Mouse (Mus musculus): ENCODE results near the gene Slc46a1. TPM values are rescaled to one million over a fixed set of nuclear protein-coding genes. Genes with fewer than 3 reads are reported as not detected.

Slc46a1 gene
- 1 to 10 TPM; 9.6 to 9.8 TPM for total RNA-seq (2021)
- long read RNA-seq, experiment 1, transcript Slc46a1-201 (5 exons, 1,978 nt) = major isoform, 15 of 16 reads
- long read RNA-seq, experiment 1, partial matches to known transcripts = 1 of 16 reads
- long read RNA-seq, experiment 1, other reads (novel, unspliced or antisense) = 0 of 16 reads
- long read RNA-seq, experiment 2, transcript Slc46a1-201 (5 exons, 1,978 nt) = major isoform, 8 of 10 reads
- long read RNA-seq, experiment 2, partial matches to known transcripts = 1 of 10 reads
- long read RNA-seq, experiment 2, other reads (novel, unspliced or antisense) = 0 of 10 reads

GRCm38 (mm10) chr11:78465568-78466180, at the start of gene Slc46a1:
Slc46a1 (plus strand) TSS chr11:78465697.
- peak; percentile 76 to 81 for DNase-seq (ENCODE audit: low spot score in 2 of 2)

GRCm38 (mm10) chr11:78416854-78417253, 48.6 kb upstream of the Slc46a1 start:
- DNase-seq (ENCODE audit: low spot score in 2 of 2) = no peak

- DNase-seq (ENCODE audit: low spot score in 2 of 2) = no peak
Observed at GRCm38 (mm10) chr11:78420263-78420889, 45.1 kb upstream of the Slc46a1 start.

- DNase-seq (ENCODE audit: low spot score in 2 of 2) = no peak
Observed at GRCm38 (mm10) chr11:78421201-78422009, 44.1 kb upstream of the Slc46a1 start.

GRCm38 (mm10) chr11:78422055-78422819, 43.3 kb upstream of the Slc46a1 start, which contains the start of gene Slc13a2:
Slc13a2 (minus strand) TSS chr11:78422217.
- DNase-seq (ENCODE audit: low spot score in 2 of 2) = no peak

GRCm38 (mm10) chr11:78424352-78424751, 41.1 kb upstream of the Slc46a1 start:
- DNase-seq (ENCODE audit: low spot score in 2 of 2) = peak; percentile 35 to 58

GRCm38 (mm10) chr11:78425572-78425971, 39.9 kb upstream of the Slc46a1 start:
- no peak for DNase-seq (ENCODE audit: low spot score in 2 of 2)

GRCm38 (mm10) chr11:78427655-78428054, 37.8 kb upstream of the Slc46a1 start:
- no peak for DNase-seq (ENCODE audit: low spot score in 2 of 2)

GRCm38 (mm10) chr11:78428309-78428708, 37.2 kb upstream of the Slc46a1 start:
- no peak for DNase-seq (ENCODE audit: low spot score in 2 of 2)

- DNase-seq (ENCODE audit: low spot score in 2 of 2) = no peak
Observed at GRCm38 (mm10) chr11:78430195-78430878, 35.2 kb upstream of the Slc46a1 start.

GRCm38 (mm10) chr11:78431176-78431575, 34.3 kb upstream of the Slc46a1 start:
- no peak for DNase-seq (ENCODE audit: low spot score in 2 of 2)

GRCm38 (mm10) chr11:78434052-78434451, 31.4 kb upstream of the Slc46a1 start:
- DNase-seq (ENCODE audit: low spot score in 2 of 2) = no peak

GRCm38 (mm10) chr11:78435776-78436349, 29.6 kb upstream of the Slc46a1 start:
- no peak for DNase-seq (ENCODE audit: low spot score in 2 of 2)

GRCm38 (mm10) chr11:78437182-78437581, 28.3 kb upstream of the Slc46a1 start:
- no peak for DNase-seq (ENCODE audit: low spot score in 2 of 2)

- DNase-seq (ENCODE audit: low spot score in 2 of 2) = no peak
Observed at GRCm38 (mm10) chr11:78438399-78438930, 27.0 kb upstream of the Slc46a1 start.

- no peak for DNase-seq (ENCODE audit: low spot score in 2 of 2)
Observed at GRCm38 (mm10) chr11:78443115-78443514, 22.4 kb upstream of the Slc46a1 start.

GRCm38 (mm10) chr11:78447168-78447567, 18.3 kb upstream of the Slc46a1 start:
- DNase-seq (ENCODE audit: low spot score in 2 of 2) = no peak

- no peak for DNase-seq (ENCODE audit: low spot score in 2 of 2)
Observed at GRCm38 (mm10) chr11:78448242-78448641, 17.3 kb upstream of the Slc46a1 start.

GRCm38 (mm10) chr11:78450337-78450736, 15.2 kb upstream of the Slc46a1 start:
- DNase-seq (ENCODE audit: low spot score in 2 of 2) = no peak

All from layer of hippocampus, postnatal 14 days (tissue).